Mouse (Mus musculus) intestine, embryonic 16.5 days (tissue): ENCODE data around the gene Slc30a2. TPM values are rescaled to one million over a fixed set of nuclear protein-coding genes. Genes with fewer than 3 reads are reported as not detected.

Experiments
- ATAC-seq: fragments of 200-750 bp; cut with Nextera tagmentation; 2 replicates; pipeline ENCODE4 v1.8.0; 2017; ENCODE audit warnings: moderate TSS enrichment, moderate library complexity
- H3K27ac ChIP-seq: fragments of 300-500 bp; sonication (generic); 2 replicates; pipeline ENCODE4 v1.5.1; 2014; ENCODE audit warnings: mild to moderate bottlenecking, low read length
- H3K27me3 ChIP-seq: fragments of 300-500 bp; sonication (generic); replicated peaks from 2 replicates; pipeline ENCODE4 v1.6.1; 2014; ENCODE audit warnings: low read length, control low read depth, mixed read lengths; ENCODE audit not compliant: control insufficient read depth, insufficient read depth
- H3K36me3 ChIP-seq: fragments of 300-500 bp; sonication (generic); 2 replicates; pipeline ENCODE4 v1.6.1; 2014; ENCODE audit warnings: low read length, control low read depth; ENCODE audit not compliant: control insufficient read depth, insufficient read depth
- H3K4me1 ChIP-seq: fragments of 300-500 bp; sonication (generic); 2 replicates; pipeline ENCODE4 v1.6.1; 2014; ENCODE audit warnings: low read length, control low read depth, mixed read lengths; ENCODE audit not compliant: control insufficient read depth, insufficient read depth
- H3K4me2 ChIP-seq: fragments of 300-500 bp; sonication (generic); 2 replicates; pipeline ENCODE4 v1.6.1; 2014; ENCODE audit warnings: low read depth, low read length, control low read depth
- H3K4me3 ChIP-seq: fragments of 300-500 bp; sonication (generic); 2 replicates; pipeline ENCODE4 v1.5.1; 2014; ENCODE audit warnings: mild to moderate bottlenecking, low read length
- H3K9ac ChIP-seq: fragments of 300-500 bp; sonication (generic); 2 replicates; pipeline ENCODE4 v1.6.1; 2014; ENCODE audit warnings: low read depth, low read length
- H3K9me3 ChIP-seq: fragments of 300-500 bp; sonication (generic); 2 replicates; pipeline ENCODE4 v1.6.1; 2016; ENCODE audit warnings: low read length, control low read depth; ENCODE audit not compliant: control insufficient read depth
- whole genome bisulfite sequencing: fragments of 180-500 bp; shearing (Covaris S2); extraction: QIAGEN DNeasy Blood & Tissue Kit; methylation state at CpG from one replicate; pipeline ENCODE4 v1.1.7; 2014; 5-methylcytosine and 5-hydroxymethylcytosine counted together
- polyA plus RNA-seq: library from polyadenylated mRNA; unstranded; fragments of >200 nt; fragmentation: Nextera tagmentation; extraction: Ambion mirVana; gene quantifications from 2 replicates; pipeline ENCODE4 v1.2.1, GENCODE M21; 2015

Slc30a2 gene
- polyA plus RNA-seq, 1 experiment from 2014 or later, result 7.4 TPM

GRCm38 (mm10) chr4:134315470-134315869 is 27.5 kb upstream of the Slc30a2 start:
- Histone ChIP-seq H3K4me3 (no peak overlapping the region), H3K36me3 (no peaks in the 10 kb centered on the region), H3K27ac (no peak overlapping the region), H3K27me3 (no peaks in the 10 kb centered on the region), H3K9ac (no peak overlapping the region), H3K4me2 (no peak overlapping the region), H3K9me3 (no peaks in the 10 kb centered on the region), H3K4me1 (no peaks in the 10 kb centered on the region; the same call in 1 of the 2 replicates)
- no peak for ATAC-seq
- WGBS, result 70% methylated on average over 9 of the region's 9 CpGs

- H3K9me3 ChIP-seq, result no peaks in the 10 kb centered on the region
Observed at GRCm38 (mm10) chr4:134316390-134316789, 26.6 kb upstream of the Slc30a2 start.

GRCm38 (mm10) chr4:134319074-134319473 is 23.9 kb upstream of the Slc30a2 start:
- Histone ChIP-seq H3K4me2 (no peak overlapping the region), H3K4me3 (no peak overlapping the region), H3K9ac (no peak overlapping the region), H3K9me3 (no peaks in the 10 kb centered on the region), H3K27ac (no peak overlapping the region), H3K36me3 (no peaks in the 10 kb centered on the region), H3K4me1 (no peaks in the 10 kb centered on the region; the same call in 1 of the 2 replicates), H3K27me3 (no peaks in the 10 kb centered on the region)
- ATAC-seq, result no peak
- 80% methylated on average over 5 of the region's 5 CpGs for WGBS

More at GRCm38 (mm10) chr4:134316390-134316789, 26.6 kb upstream of the Slc30a2 start:
- peak; percentile 74 for ATAC-seq
- H3K27ac ChIP-seq, result no peak overlapping the region
- no peak overlapping the region for H3K4me2 ChIP-seq
- H3K36me3 ChIP-seq, result no peaks in the 10 kb centered on the region
- no peak overlapping the region for H3K9ac ChIP-seq
- 47% methylated on average over 16 of the region's 16 CpGs for WGBS
- no peak overlapping the region for H3K4me3 ChIP-seq
- no peaks in the 10 kb centered on the region for H3K27me3 ChIP-seq
- H3K4me1 ChIP-seq, result no peaks in the 10 kb centered on the region; the same call in 1 of the 2 replicates

- ATAC-seq, result no peak
- H3K9ac ChIP-seq, result no peak overlapping the region
- no peaks in the 10 kb centered on the region for H3K9me3 ChIP-seq
- no peaks in the 10 kb centered on the region for H3K36me3 ChIP-seq
- H3K4me1 ChIP-seq, result peaks cover 1% of the 10 kb centered on the region; the same call in 1 of the 2 replicates
- H3K4me3 ChIP-seq, result no peak overlapping the region
- WGBS, result 76% methylated on average over 5 of the region's 5 CpGs
- H3K27me3 ChIP-seq, result no peaks in the 10 kb centered on the region
- H3K27ac ChIP-seq, result no peak overlapping the region
- no peak overlapping the region for H3K4me2 ChIP-seq
Observed at GRCm38 (mm10) chr4:134319674-134320073, 23.3 kb upstream of the Slc30a2 start.

GRCm38 (mm10) chr4:134321524-134321923 is 21.5 kb upstream of the Slc30a2 start:
- Histone ChIP-seq H3K4me1 (peaks cover 6% of the 10 kb centered on the region; the same call in 1 of the 2 replicates), H3K4me2 (no peak overlapping the region), H3K27ac (no peak overlapping the region), H3K36me3 (no peaks in the 10 kb centered on the region), H3K4me3 (no peak overlapping the region), H3K9ac (no peak overlapping the region), H3K9me3 (no peaks in the 10 kb centered on the region), H3K27me3 (no peaks in the 10 kb centered on the region)
- no peak for ATAC-seq
- WGBS, result 63% methylated on average over 3 of the region's 3 CpGs

- Histone ChIP-seq H3K27ac (no peak overlapping the region), H3K4me3 (no peak overlapping the region)
- no peak for ATAC-seq
Observed at GRCm38 (mm10) chr4:134324655-134325054, 18.3 kb upstream of the Slc30a2 start.

GRCm38 (mm10) chr4:134326859-134327530 is 16.0 kb upstream of the Slc30a2 start:
- Histone ChIP-seq H3K27ac (peak overlapping the region; percentile 81), H3K4me3 (no peak overlapping the region), H3K9me3 (no peaks in the 10 kb centered on the region), H3K27me3 (no peaks in the 10 kb centered on the region), H3K36me3 (no peaks in the 10 kb centered on the region), H3K4me1 (peaks cover 7% of the 10 kb centered on the region; the same call in 1 of the 2 replicates), H3K9ac (peak overlapping the region; percentile 41), H3K4me2 (no peak overlapping the region; the same call in 1 of the 2 replicates)
- peak; percentile 88 for ATAC-seq
- 49% methylated on average over 5 of the region's 5 CpGs for WGBS

More at GRCm38 (mm10) chr4:134324655-134325054, 18.3 kb upstream of the Slc30a2 start:
- Histone ChIP-seq H3K9me3 (no peaks in the 10 kb centered on the region), H3K36me3 (no peaks in the 10 kb centered on the region), H3K27me3 (no peaks in the 10 kb centered on the region), H3K4me1 (peaks cover 7% of the 10 kb centered on the region; the same call in 1 of the 2 replicates), H3K4me2 (no peak overlapping the region), H3K9ac (no peak overlapping the region)
- 41% methylated on average over 5 of the region's 5 CpGs for WGBS

- 55% methylated on average over 8 of the region's 8 CpGs for WGBS
- 0 out of 2 replicates have a peak overlapping the region, but pooled peaks have one; percentile 47 for H3K9ac ChIP-seq
- H3K27me3 ChIP-seq, result no peaks in the 10 kb centered on the region
- H3K9me3 ChIP-seq, result no peaks in the 10 kb centered on the region
- H3K4me1 ChIP-seq, result peaks cover 7% of the 10 kb centered on the region; the same call in 1 of the 2 replicates
- no peaks in the 10 kb centered on the region for H3K36me3 ChIP-seq
- H3K27ac ChIP-seq, result peak overlapping the region; percentile 81; the same call in 1 of the 2 replicates
- peak overlapping the region; percentile 9; the same call in 1 of the 2 replicates for H3K4me2 ChIP-seq
- no peak; the same call in 1 of the 2 replicates for ATAC-seq
- no peak overlapping the region for H3K4me3 ChIP-seq
Observed at GRCm38 (mm10) chr4:134328151-134328550, 14.8 kb upstream of the Slc30a2 start.

GRCm38 (mm10) chr4:134328832-134329231 is 14.1 kb upstream of the Slc30a2 start:
- Histone ChIP-seq H3K27ac (no peak overlapping the region), H3K9ac (no peak overlapping the region), H3K4me2 (no peak overlapping the region), H3K9me3 (no peaks in the 10 kb centered on the region), H3K27me3 (no peaks in the 10 kb centered on the region), H3K4me3 (no peak overlapping the region), H3K4me1 (peaks cover 7% of the 10 kb centered on the region; the same call in 1 of the 2 replicates), H3K36me3 (no peaks in the 10 kb centered on the region)
- ATAC-seq, result no peak
- WGBS, result 80% methylated on average over 8 of the region's 8 CpGs
